Mouse (Mus musculus) liver, postnatal 0 days (tissue): ENCODE data around the gene Gm10203. TPM values are rescaled to one million over a fixed set of nuclear protein-coding genes. Genes with fewer than 3 reads are reported as not detected.
"Not testable (repeated sequence)": the region's sequence is repeated elsewhere in the genome, so short reads cannot be mapped to it uniquely, and the experiment has no call there.

Experiments used
- ATAC-seq: fragments of 200-750 bp; cut with Nextera tagmentation; 2 replicates; pipeline ENCODE4 v1.8.0; 2017; ENCODE audit warnings: mild to moderate bottlenecking, moderate library complexity
- DNase-seq: peaks from one replicate; pipeline ENCODE4 v3.0.0-alpha.2; 2016
- H3K27ac ChIP-seq: fragments of 300-500 bp; sonication (generic); 2 replicates; pipeline ENCODE4 v1.5.1; 2014; ENCODE audit warnings: antibody characterized with exemption, moderate library complexity, mild to moderate bottlenecking, low read depth
- H3K27me3 ChIP-seq: fragments of 300-500 bp; sonication (generic); 2 replicates; pipeline ENCODE4 v1.6.1; 2014; ENCODE audit warnings: low read length, control low read depth, mixed read lengths; ENCODE audit not compliant: insufficient read depth
- H3K36me3 ChIP-seq: fragments of 300-500 bp; sonication (generic); replicated peaks from 2 replicates; pipeline ENCODE4 v1.6.1; 2014; ENCODE audit warnings: mild to moderate bottlenecking, control low read depth, low read length, moderate library complexity, mixed read lengths; ENCODE audit not compliant: insufficient read depth
- H3K4me1 ChIP-seq: fragments of 300-500 bp; sonication (generic); 2 replicates; pipeline ENCODE4 v1.6.1; 2014; ENCODE audit warnings: antibody characterized with exemption, mild to moderate bottlenecking, control low read depth; ENCODE audit not compliant: insufficient read depth
- H3K4me2 ChIP-seq: fragments of 300-500 bp; sonication (generic); 2 replicates; pipeline ENCODE4 v1.6.1; 2014; ENCODE audit warnings: low read depth, mild to moderate bottlenecking, low read length, moderate library complexity, mixed read lengths
- H3K4me3 ChIP-seq: fragments of 300-500 bp; sonication (generic); 2 replicates; pipeline ENCODE4 v1.5.1; 2014; ENCODE audit warnings: low read depth, low read length
- H3K9ac ChIP-seq: fragments of 300-500 bp; sonication (generic); replicated peaks from 2 replicates; pipeline ENCODE4 v1.6.1; 2014; ENCODE audit warnings: mild to moderate bottlenecking, moderate library complexity
- H3K9me3 ChIP-seq: fragments of 300-500 bp; sonication (generic); 2 replicates; pipeline ENCODE4 v1.6.1; 2016; ENCODE audit warnings: mild to moderate bottlenecking, control low read depth, low read length, mixed read lengths
- CTCF ChIP-seq: sonication (generic); IDR thresholded peaks from 2 replicates; pipeline ENCODE4 v1.5.1; 2016; ENCODE audit warnings: antibody characterized with exemption, low read depth
- EP300 ChIP-seq: IDR thresholded peaks from 2 replicates; pipeline ENCODE4 v1.6.1; 2016; ENCODE audit warnings: antibody characterized with exemption, low read depth, mild to moderate bottlenecking
- WGBS: fragments of 180-500 bp; shearing (Covaris S2); extraction: QIAGEN DNeasy Blood & Tissue Kit; methylation state at CpG from one replicate; pipeline ENCODE4 v1.1.7; 2014; ENCODE audit not compliant: insufficient replicate concordance; 5-methylcytosine and 5-hydroxymethylcytosine counted together
- polyA plus RNA-seq: library from polyadenylated mRNA; unstranded; fragments of >200 nt; fragmentation: Nextera tagmentation; extraction: Ambion mirVana; gene quantifications from 2 replicates; pipeline ENCODE4 v1.2.1, GENCODE M21; 2015

Gm10203 gene
- polyA plus RNA-seq, 1 experiment from 2014 or later, result not detected

DNA sequence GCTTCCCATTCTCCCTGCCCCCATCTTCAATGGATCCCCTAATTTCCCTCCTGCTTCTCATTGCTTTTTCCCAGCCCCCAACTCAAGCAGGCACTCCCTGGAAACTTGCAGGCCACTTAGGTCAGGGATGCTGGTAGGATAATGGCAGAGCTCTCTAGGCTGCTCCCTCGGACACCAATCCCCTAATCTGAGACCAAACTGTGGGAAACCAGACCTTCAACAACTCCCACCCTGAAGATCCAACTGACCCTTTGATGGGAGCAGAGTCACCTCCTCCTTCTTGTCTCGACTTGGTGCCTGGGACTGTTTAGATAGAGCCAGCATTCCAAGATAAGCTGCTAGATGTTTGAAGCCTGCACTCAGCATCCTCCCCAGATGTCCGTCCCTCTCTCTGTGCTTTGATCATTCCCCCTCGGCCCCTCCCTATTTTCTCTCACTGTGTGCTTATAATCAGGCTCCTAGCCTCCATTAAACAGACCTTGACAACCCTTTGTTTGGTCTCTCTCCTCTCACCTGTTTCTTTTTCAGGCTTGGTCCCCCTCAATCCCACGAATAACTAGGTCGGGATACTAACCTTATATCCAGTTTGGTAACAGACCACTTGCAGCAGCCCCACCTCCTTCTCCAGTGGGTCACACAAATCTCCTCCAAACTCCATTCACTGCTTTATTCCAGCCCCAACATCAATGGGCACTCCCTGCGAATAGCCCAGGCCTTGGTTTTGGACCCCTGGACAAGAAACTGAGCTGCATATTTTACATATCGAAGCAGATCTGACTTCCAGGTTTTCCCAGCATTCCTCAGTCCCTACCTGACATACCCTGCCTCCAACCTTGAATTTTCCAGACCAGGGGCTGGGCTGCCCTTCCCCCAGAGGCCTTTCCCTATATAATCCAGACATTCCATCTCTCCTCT, 24.4 kb downstream of the Gm10203 start:
- DNase-seq (no peak), ATAC-seq (no peak)
- WGBS, result 45% methylated on average over 8 of the region's 8 CpGs
- H3K9me3 ChIP-seq, result no peaks in the 10 kb centered on the region
- no peak overlapping the region for H3K9ac ChIP-seq
- no peak overlapping the region for H3K4me3 ChIP-seq
- no peak overlapping the region for H3K4me2 ChIP-seq
- no peaks in the 10 kb centered on the region for H3K27me3 ChIP-seq
- 0 out of 2 replicates have a peak, but pooled peaks cover 2% of the 10 kb centered on the region for H3K36me3 ChIP-seq
- peaks cover 18% of the 10 kb centered on the region for H3K4me1 ChIP-seq
- H3K27ac ChIP-seq, result peak overlapping the region; percentile 11; the same call in 1 of the 2 replicates
- TF ChIP-seq CTCF (no peak), EP300 (no peak)

DNA sequence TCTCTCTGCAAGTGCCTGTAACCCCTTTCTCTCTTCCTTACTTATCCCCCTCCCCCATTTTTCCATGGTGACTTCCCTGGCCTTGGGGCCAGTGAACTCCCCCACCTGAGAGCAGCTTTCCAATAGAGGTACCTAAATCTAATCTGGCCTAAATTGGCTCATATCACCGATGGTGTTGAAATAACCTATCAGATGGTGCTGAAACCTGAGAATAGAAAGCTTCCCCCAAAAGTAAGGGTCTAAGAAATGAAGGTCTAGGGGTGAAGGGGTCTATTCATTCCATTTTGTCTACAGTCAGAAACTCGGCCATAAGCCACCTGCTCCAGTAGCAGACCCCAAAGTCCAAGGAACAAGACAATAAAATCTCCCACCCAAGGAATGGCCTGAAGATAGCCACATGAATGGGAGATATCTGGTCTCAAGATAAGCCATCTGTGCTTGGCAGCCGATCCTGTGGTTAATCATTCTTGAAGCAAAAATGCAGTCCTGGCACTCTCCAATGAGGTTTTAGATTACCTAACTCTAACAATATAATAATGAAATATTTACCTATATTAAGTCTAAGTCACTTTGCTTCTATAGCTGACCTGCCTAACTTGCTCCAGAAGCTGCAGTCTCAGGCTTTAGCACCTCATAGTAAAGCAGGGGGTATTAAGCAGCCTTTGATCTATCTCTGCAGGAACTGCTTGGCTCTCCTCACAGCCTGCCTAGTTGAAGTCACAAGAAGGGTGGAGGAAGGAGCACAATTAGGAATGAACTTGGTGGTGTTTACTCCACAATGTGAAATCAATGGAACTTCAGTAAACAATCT, 25.3 kb downstream of the Gm10203 start:
- Histone ChIP-seq H3K9ac (no peak overlapping the region), H3K4me3 (no peak overlapping the region), H3K4me2 (no peak overlapping the region), H3K4me1 (peaks cover 18% of the 10 kb centered on the region), H3K9me3 (no peaks in the 10 kb centered on the region), H3K27me3 (no peaks in the 10 kb centered on the region), H3K36me3 (0 out of 2 replicates have a peak, but pooled peaks cover 2% of the 10 kb centered on the region), H3K27ac (0 out of 2 replicates have a peak overlapping the region, but pooled peaks have one; percentile 29)
- TF ChIP-seq EP300 (no peak), CTCF (no peak)
- ATAC-seq (peak; percentile 40; the same call in 1 of the 2 replicates), DNase-seq (peak; percentile 33)
- WGBS, result 42% methylated on average over 3 of the region's 3 CpGs

DNA sequence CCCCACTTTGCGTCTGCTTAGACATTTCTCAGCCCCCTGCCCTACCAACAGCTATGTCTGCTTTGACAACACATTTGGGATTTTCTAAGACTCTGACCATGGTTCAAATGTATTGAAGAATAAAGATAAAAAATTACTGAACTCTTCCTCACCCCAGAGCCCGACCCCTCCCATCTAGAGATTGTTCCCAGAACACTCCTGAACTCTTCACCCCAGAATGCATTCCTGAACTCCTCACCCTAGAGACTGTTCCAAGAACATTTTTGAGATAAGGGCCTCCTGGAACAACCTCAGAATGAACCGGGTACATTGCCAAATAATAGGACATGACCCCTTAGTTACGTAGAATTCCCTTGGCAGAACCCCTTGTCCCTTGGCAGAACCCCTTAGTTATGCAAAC, 37.1 kb downstream of the Gm10203 start:
- not testable (repeated sequence) for ATAC-seq, H3K27ac ChIP-seq, H3K9me3 ChIP-seq, H3K4me2 ChIP-seq, H3K9ac ChIP-seq, H3K4me3 ChIP-seq, H3K4me1 ChIP-seq, H3K27me3 ChIP-seq, DNase-seq
- 72% methylated on average over 3 of the region's 4 CpGs for WGBS
- peaks cover 11% of the 10 kb centered on the region; the same call in 1 of the 2 replicates for H3K36me3 ChIP-seq

DNA sequence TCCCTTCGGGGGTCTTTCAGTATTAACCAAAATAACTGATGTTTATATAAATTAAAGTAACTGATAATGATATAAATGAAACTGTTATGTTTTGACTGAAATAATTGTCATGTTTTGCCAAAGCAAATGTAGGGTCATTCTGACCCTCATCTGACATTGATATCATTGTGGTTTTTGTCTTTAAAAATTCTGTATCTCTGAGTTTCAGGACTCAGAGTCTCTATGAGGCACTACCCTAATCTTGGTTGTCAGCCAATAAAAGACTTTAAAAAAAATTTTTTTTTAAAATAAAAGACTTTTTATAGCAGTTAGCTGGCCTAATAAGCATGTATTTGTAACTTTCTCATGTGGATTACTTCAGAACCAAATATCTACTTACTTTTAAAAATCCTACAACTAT, 37.7 kb downstream of the Gm10203 start:
- Histone ChIP-seq H3K27ac (no peak overlapping the region), H3K4me1 (no peaks in the 10 kb centered on the region), H3K4me2 (no peak overlapping the region), H3K4me3 (no peak overlapping the region), H3K9ac (no peak overlapping the region), H3K36me3 (peaks cover 11% of the 10 kb centered on the region; the same call in 1 of the 2 replicates), H3K27me3 (no peaks in the 10 kb centered on the region), H3K9me3 (no peaks in the 10 kb centered on the region)
- TF ChIP-seq EP300 (no peak), CTCF (no peak)
- WGBS, result 77% methylated on average over 1 of the region's 1 CpGs
- no peak for ATAC-seq
- no peak for DNase-seq

DNA sequence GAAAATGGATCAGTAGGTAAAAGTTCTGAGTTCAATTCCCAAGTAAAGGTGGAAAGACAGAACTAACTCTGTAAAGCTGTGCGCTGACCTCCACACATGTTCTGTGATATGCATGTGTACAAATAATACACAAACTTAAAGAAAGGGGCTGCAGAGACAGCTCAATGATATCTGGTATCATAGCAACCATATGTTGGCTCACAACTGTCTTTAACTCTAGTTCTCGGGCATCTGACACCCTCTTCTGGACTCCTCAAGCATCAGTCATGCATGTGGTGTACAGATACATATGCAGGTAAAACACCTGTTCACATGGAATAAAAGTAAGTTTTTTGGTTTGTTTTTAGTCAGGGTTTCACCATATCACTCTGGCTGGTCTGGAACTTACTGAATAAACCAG, 38.5 kb downstream of the Gm10203 start:
- no peaks in the 10 kb centered on the region for H3K4me1 ChIP-seq
- ATAC-seq, result no peak
- no peak overlapping the region for H3K27ac ChIP-seq
- peaks cover 11% of the 10 kb centered on the region; the same call in 1 of the 2 replicates for H3K36me3 ChIP-seq
- no peaks in the 10 kb centered on the region for H3K27me3 ChIP-seq
- no peak for DNase-seq
- no peak overlapping the region for H3K4me2 ChIP-seq
- no peaks in the 10 kb centered on the region for H3K9me3 ChIP-seq
- WGBS, result 83% methylated on average over 2 of the region's 2 CpGs
- no peak overlapping the region for H3K9ac ChIP-seq
- no peak for TF ChIP-seq EP300
- no peak overlapping the region for H3K4me3 ChIP-seq

DNA sequence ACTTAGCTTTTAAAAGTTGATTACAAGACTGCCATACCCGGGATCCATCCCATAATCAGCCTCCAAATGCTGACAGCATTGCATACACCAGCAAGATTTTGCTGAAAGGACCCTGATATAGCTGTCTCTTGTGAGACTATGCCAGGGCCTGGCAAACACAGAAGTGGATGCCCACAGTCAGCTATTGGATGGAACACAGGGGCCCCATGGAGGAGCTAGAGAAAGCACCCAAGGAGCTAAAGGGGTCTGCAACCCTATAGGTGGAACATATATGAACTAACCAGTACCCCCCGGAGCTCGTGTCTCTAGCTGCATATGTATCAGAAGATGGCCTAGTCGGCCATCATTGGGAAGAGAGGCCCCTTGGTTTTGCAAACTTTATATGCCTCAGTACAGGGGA, 40.0 kb downstream of the Gm10203 start:
- not testable (repeated sequence) for ATAC-seq, H3K9me3 ChIP-seq, DNase-seq, H3K27me3 ChIP-seq, H3K4me2 ChIP-seq, H3K4me1 ChIP-seq, H3K27ac ChIP-seq, H3K9ac ChIP-seq, H3K4me3 ChIP-seq
- H3K36me3 ChIP-seq, result peaks cover 12% of the 10 kb centered on the region
- 90% methylated on average over 4 of the region's 4 CpGs for WGBS
